Mouse (Mus musculus): Measurements from ENCODE around the gene Cenpc1. TPM values are rescaled to one million over a fixed set of nuclear protein-coding genes. Genes with fewer than 3 reads are reported as not detected.

Gene Cenpc1
- polyA plus RNA-seq, 1 experiment from 2014 or later, result 39.6 TPM

- H3K27me3 ChIP-seq (ENCODE audit: control insufficient read depth, insufficient read depth, low read length), result no peaks in the 10 kb centered on the region
- WGBS, result 81% methylated on average over 6 of the region's 6 CpGs
- no peak overlapping the region for H3K4me2 ChIP-seq (replicated peaks; ENCODE audit: low read depth, low read length)
- no peaks in the 10 kb centered on the region for H3K9me3 ChIP-seq (ENCODE audit: control insufficient read depth, low read length)
- no peak for ATAC-seq (ENCODE audit: low FRiP score, low TSS enrichment)
- H3K4me3 ChIP-seq (ENCODE audit: low read length), result no peak overlapping the region
- H3K4me1 ChIP-seq (ENCODE audit: control insufficient read depth, insufficient read depth, low read length), result no peaks in the 10 kb centered on the region
- H3K36me3 ChIP-seq (ENCODE audit: control insufficient read depth, insufficient read depth, low read length), result no peaks in the 10 kb centered on the region
- no peak overlapping the region for H3K9ac ChIP-seq (ENCODE audit: low read depth, low read length)
- H3K27ac ChIP-seq (ENCODE audit: low read depth, low read length), result no peak overlapping the region
Observed at GRCm38 (mm10) chr5:86086751-86087150, 21.4 kb upstream of the Cenpc1 start.

- Histone ChIP-seq H3K27me3 (ENCODE audit: control insufficient read depth, insufficient read depth, low read length) (no peaks in the 10 kb centered on the region), H3K4me3 (ENCODE audit: low read length) (no peak overlapping the region), H3K4me1 (ENCODE audit: control insufficient read depth, insufficient read depth, low read length) (no peaks in the 10 kb centered on the region), H3K9ac (ENCODE audit: low read depth, low read length) (no peak overlapping the region), H3K4me2 (replicated peaks; ENCODE audit: low read depth, low read length) (no peak overlapping the region), H3K36me3 (ENCODE audit: control insufficient read depth, insufficient read depth, low read length) (no peaks in the 10 kb centered on the region), H3K27ac (ENCODE audit: low read depth, low read length) (no peak overlapping the region), H3K9me3 (ENCODE audit: control insufficient read depth, low read length) (no peaks in the 10 kb centered on the region)
- ATAC-seq (ENCODE audit: low FRiP score, low TSS enrichment), result no peak
- WGBS, result 85% methylated on average over 7 of the region's 7 CpGs
Observed at GRCm38 (mm10) chr5:86084979-86085378, 19.6 kb upstream of the Cenpc1 start.

GRCm38 (mm10) chr5:86083987-86084386, 18.6 kb upstream of the Cenpc1 start:
- no peak for ATAC-seq (ENCODE audit: low FRiP score, low TSS enrichment)
- no peaks in the 10 kb centered on the region for H3K27me3 ChIP-seq (ENCODE audit: control insufficient read depth, insufficient read depth, low read length)
- no peak overlapping the region for H3K4me2 ChIP-seq (replicated peaks; ENCODE audit: low read depth, low read length)
- no peak overlapping the region for H3K9ac ChIP-seq (ENCODE audit: low read depth, low read length)
- H3K36me3 ChIP-seq (ENCODE audit: control insufficient read depth, insufficient read depth, low read length), result no peaks in the 10 kb centered on the region
- H3K27ac ChIP-seq (ENCODE audit: low read depth, low read length), result no peak overlapping the region
- H3K4me3 ChIP-seq (ENCODE audit: low read length), result no peak overlapping the region
- no peaks in the 10 kb centered on the region for H3K9me3 ChIP-seq (ENCODE audit: control insufficient read depth, low read length)
- no peaks in the 10 kb centered on the region for H3K4me1 ChIP-seq (ENCODE audit: control insufficient read depth, insufficient read depth, low read length)
- WGBS, result 80% methylated on average over 6 of the region's 6 CpGs

GRCm38 (mm10) chr5:86078720-86079334, 13.4 kb upstream of the Cenpc1 start:
- H3K4me3 ChIP-seq (ENCODE audit: low read length), result no peak overlapping the region
- H3K36me3 ChIP-seq (ENCODE audit: control insufficient read depth, insufficient read depth, low read length), result no peaks in the 10 kb centered on the region
- H3K4me2 ChIP-seq (replicated peaks; ENCODE audit: low read depth, low read length), result no peak overlapping the region
- no peaks in the 10 kb centered on the region for H3K9me3 ChIP-seq (ENCODE audit: control insufficient read depth, low read length)
- 86% methylated on average over 3 of the region's 3 CpGs for WGBS
- no peaks in the 10 kb centered on the region; the same call in 1 of the 2 replicates for H3K27me3 ChIP-seq (ENCODE audit: control insufficient read depth, insufficient read depth, low read length)
- no peak overlapping the region for H3K9ac ChIP-seq (ENCODE audit: low read depth, low read length)
- no peaks in the 10 kb centered on the region for H3K4me1 ChIP-seq (ENCODE audit: control insufficient read depth, insufficient read depth, low read length)
- ATAC-seq (ENCODE audit: low FRiP score, low TSS enrichment), result no peak
- H3K27ac ChIP-seq (ENCODE audit: low read depth, low read length), result no peak overlapping the region

- H3K4me1 ChIP-seq (ENCODE audit: control insufficient read depth, insufficient read depth, low read length), result no peaks in the 10 kb centered on the region
- no peaks in the 10 kb centered on the region for H3K36me3 ChIP-seq (ENCODE audit: control insufficient read depth, insufficient read depth, low read length)
- H3K4me2 ChIP-seq (replicated peaks; ENCODE audit: low read depth, low read length), result no peak overlapping the region
- no peaks in the 10 kb centered on the region for H3K9me3 ChIP-seq (ENCODE audit: control insufficient read depth, low read length)
- no peak overlapping the region for H3K27ac ChIP-seq (ENCODE audit: low read depth, low read length)
- no peak overlapping the region for H3K9ac ChIP-seq (ENCODE audit: low read depth, low read length)
- no peaks in the 10 kb centered on the region; the same call in 1 of the 2 replicates for H3K27me3 ChIP-seq (ENCODE audit: control insufficient read depth, insufficient read depth, low read length)
- no peak for ATAC-seq (ENCODE audit: low FRiP score, low TSS enrichment)
- H3K4me3 ChIP-seq (ENCODE audit: low read length), result no peak overlapping the region
- WGBS, result 82% methylated on average over 4 of the region's 4 CpGs
Observed at GRCm38 (mm10) chr5:86072756-86073386, 7.5 kb upstream of the Cenpc1 start.

GRCm38 (mm10) chr5:86071538-86071937, 6.2 kb upstream of the Cenpc1 start, which contains the start of gene Stap1:
Stap1 (plus strand) TSS chr5:86071746.
- WGBS, result 81% methylated on average over 7 of the region's 7 CpGs
- Histone ChIP-seq H3K4me1 (ENCODE audit: control insufficient read depth, insufficient read depth, low read length) (no peaks in the 10 kb centered on the region), H3K4me2 (replicated peaks; ENCODE audit: low read depth, low read length) (no peak within 1 kb of the TSS), H3K36me3 (ENCODE audit: control insufficient read depth, insufficient read depth, low read length) (no peaks in the 10 kb centered on the region), H3K27me3 (ENCODE audit: control insufficient read depth, insufficient read depth, low read length) (no peaks in the 10 kb centered on the region; the same call in 1 of the 2 replicates), H3K9me3 (ENCODE audit: control insufficient read depth, low read length) (no peaks in the 10 kb centered on the region), H3K27ac (ENCODE audit: low read depth, low read length) (no peak within 1 kb of the TSS), H3K9ac (ENCODE audit: low read depth, low read length) (no peak within 1 kb of the TSS), H3K4me3 (ENCODE audit: low read length) (no peak within 1 kb of the TSS)
- ATAC-seq (ENCODE audit: low FRiP score, low TSS enrichment), result no peak

GRCm38 (mm10) chr5:86069121-86069520, 3.7 kb upstream of the Cenpc1 start:
- H3K4me2 ChIP-seq (replicated peaks; ENCODE audit: low read depth, low read length), result no peak overlapping the region
- H3K4me1 ChIP-seq (ENCODE audit: control insufficient read depth, insufficient read depth, low read length), result no peaks in the 10 kb centered on the region
- WGBS, result 71% methylated on average over 6 of the region's 6 CpGs
- ATAC-seq (ENCODE audit: low FRiP score, low TSS enrichment), result no peak
- H3K27ac ChIP-seq (ENCODE audit: low read depth, low read length), result no peak overlapping the region
- no peaks in the 10 kb centered on the region for H3K27me3 ChIP-seq (ENCODE audit: control insufficient read depth, insufficient read depth, low read length)
- no peak overlapping the region for H3K9ac ChIP-seq (ENCODE audit: low read depth, low read length)
- no peaks in the 10 kb centered on the region for H3K9me3 ChIP-seq (ENCODE audit: control insufficient read depth, low read length)
- H3K36me3 ChIP-seq (ENCODE audit: control insufficient read depth, insufficient read depth, low read length), result no peaks in the 10 kb centered on the region
- H3K4me3 ChIP-seq (ENCODE audit: low read length), result no peak overlapping the region

GRCm38 (mm10) chr5:86068451-86068850, 3.1 kb upstream of the Cenpc1 start:
- 69% methylated on average over 3 of the region's 3 CpGs for WGBS
- Histone ChIP-seq H3K4me1 (ENCODE audit: control insufficient read depth, insufficient read depth, low read length) (no peaks in the 10 kb centered on the region), H3K4me3 (ENCODE audit: low read length) (no peak overlapping the region), H3K27me3 (ENCODE audit: control insufficient read depth, insufficient read depth, low read length) (no peaks in the 10 kb centered on the region), H3K36me3 (ENCODE audit: control insufficient read depth, insufficient read depth, low read length) (no peaks in the 10 kb centered on the region), H3K9ac (ENCODE audit: low read depth, low read length) (no peak overlapping the region), H3K4me2 (replicated peaks; ENCODE audit: low read depth, low read length) (no peak overlapping the region), H3K9me3 (ENCODE audit: control insufficient read depth, low read length) (no peaks in the 10 kb centered on the region), H3K27ac (ENCODE audit: low read depth, low read length) (no peak overlapping the region)
- no peak for ATAC-seq (ENCODE audit: low FRiP score, low TSS enrichment)

GRCm38 (mm10) chr5:86066551-86066929, 1.2 kb upstream of the Cenpc1 start:
- Histone ChIP-seq H3K4me3 (ENCODE audit: low read length) (peak overlapping the region; percentile 79), H3K36me3 (ENCODE audit: control insufficient read depth, insufficient read depth, low read length) (no peaks in the 10 kb centered on the region)

More at GRCm38 (mm10) chr5:86066551-86066929, 1.2 kb upstream of the Cenpc1 start:
- Histone ChIP-seq H3K27ac (ENCODE audit: low read depth, low read length) (no peak overlapping the region), H3K9ac (ENCODE audit: low read depth, low read length) (peak overlapping the region; percentile 44; the same call in 1 of the 2 replicates), H3K4me2 (replicated peaks; ENCODE audit: low read depth, low read length) (peak overlapping the region; percentile 65), H3K27me3 (ENCODE audit: control insufficient read depth, insufficient read depth, low read length) (no peaks in the 10 kb centered on the region), H3K4me1 (ENCODE audit: control insufficient read depth, insufficient read depth, low read length) (no peaks in the 10 kb centered on the region), H3K9me3 (ENCODE audit: control insufficient read depth, low read length) (no peaks in the 10 kb centered on the region)
- peak; percentile 36; the same call in 1 of the 2 replicates for ATAC-seq (ENCODE audit: low FRiP score, low TSS enrichment)
- under 1% methylated on average over 17 of the region's 17 CpGs for WGBS
